Mouse (Mus musculus) mesoderm, embryonic 11.5 days (tissue): ENCODE data around the gene Zzef1.

Source experiments
- DNase-seq: peaks from one replicate; pipeline ENCODE4 v3.0.0-alpha.2; 2012; ENCODE audit warnings: low read depth, low spot score

The Zzef1 gene

GRCm38 (mm10) chr11:72805232-72805631 is 9.2 kb downstream of the Zzef1 start:
- no peak for DNase-seq

- no peak for DNase-seq
Measured at GRCm38 (mm10) chr11:72806556-72806955, 10.5 kb downstream of the Zzef1 start.

- no peak for DNase-seq
Measured at GRCm38 (mm10) chr11:72807992-72808391, 12.0 kb downstream of the Zzef1 start.

- DNase-seq = no peak
Measured at GRCm38 (mm10) chr11:72813687-72814086, 17.7 kb downstream of the Zzef1 start.

- no peak for DNase-seq
Measured at GRCm38 (mm10) chr11:72814188-72814587, 18.2 kb downstream of the Zzef1 start.

- DNase-seq = no peak
Measured at GRCm38 (mm10) chr11:72816859-72817258, 20.8 kb downstream of the Zzef1 start.

- DNase-seq = no peak
Measured at GRCm38 (mm10) chr11:72818067-72818466, 22.0 kb downstream of the Zzef1 start.

GRCm38 (mm10) chr11:72821041-72821440 is 25.0 kb downstream of the Zzef1 start:
- no peak for DNase-seq

GRCm38 (mm10) chr11:72829869-72830268 is 33.8 kb downstream of the Zzef1 start:
- no peak for DNase-seq

- no peak for DNase-seq
Measured at GRCm38 (mm10) chr11:72842731-72843130, 46.7 kb downstream of the Zzef1 start.

- DNase-seq = no peak
Measured at GRCm38 (mm10) chr11:72843576-72843975, 47.5 kb downstream of the Zzef1 start.

GRCm38 (mm10) chr11:72845526-72845925 is 49.5 kb downstream of the Zzef1 start:
- no peak for DNase-seq

GRCm38 (mm10) chr11:72846685-72847084 is 50.7 kb downstream of the Zzef1 start:
- no peak for DNase-seq

- no peak for DNase-seq
Measured at GRCm38 (mm10) chr11:72847831-72848628, 52.0 kb downstream of the Zzef1 start.

GRCm38 (mm10) chr11:72850419-72851131 is 54.5 kb downstream of the Zzef1 start:
- DNase-seq = no peak

GRCm38 (mm10) chr11:72851214-72851613 is 55.2 kb downstream of the Zzef1 start:
- no peak for DNase-seq

- no peak for DNase-seq
Measured at GRCm38 (mm10) chr11:72852122-72852521, 56.1 kb downstream of the Zzef1 start.

GRCm38 (mm10) chr11:72853086-72853485 is 57.1 kb downstream of the Zzef1 start:
- DNase-seq = no peak

- no peak for DNase-seq
Measured at GRCm38 (mm10) chr11:72854251-72854650, 58.2 kb downstream of the Zzef1 start.

- DNase-seq = no peak
Measured at GRCm38 (mm10) chr11:72856764-72857163, 60.7 kb downstream of the Zzef1 start.

- no peak for DNase-seq
Measured at GRCm38 (mm10) chr11:72861236-72861635, 65.2 kb downstream of the Zzef1 start.

- no peak for DNase-seq
Measured at GRCm38 (mm10) chr11:72866446-72866845, 70.4 kb downstream of the Zzef1 start.

- no peak for DNase-seq
Measured at GRCm38 (mm10) chr11:72872061-72872460, 76.0 kb downstream of the Zzef1 start.
